Mouse (Mus musculus) stomach, postnatal 0 days (tissue): Measurements from ENCODE around the gene Tubb4b. TPM values are rescaled to one million over a fixed set of nuclear protein-coding genes. Genes with fewer than 3 reads are reported as not detected.
A peak's percentile ranks its signal among the peaks of the same experiment; 100 is the strongest.

Experiments used
- ATAC-seq: fragments of 200-750 bp; cut with Nextera tagmentation; 2 replicates; pipeline ENCODE4 v1.8.0; 2017; ENCODE audit not compliant: low FRiP score, low TSS enrichment
- DNase-seq: peaks from one replicate; pipeline ENCODE4 v3.0.0-alpha.2; 2016; ENCODE audit warnings: low spot score
- H3K27ac ChIP-seq: fragments of 300-500 bp; sonication (generic); replicated peaks from 2 replicates; pipeline ENCODE4 v1.5.1; 2014; ENCODE audit warnings: mild to moderate bottlenecking, control low read depth
- H3K27me3 ChIP-seq: fragments of 300-500 bp; sonication (generic); 2 replicates; pipeline ENCODE4 v1.6.1; 2014; ENCODE audit warnings: low read length; ENCODE audit not compliant: control insufficient read depth, insufficient read depth
- H3K36me3 ChIP-seq: fragments of 300-500 bp; sonication (generic); 2 replicates; pipeline ENCODE4 v1.6.1; 2014; ENCODE audit warnings: low read length, mixed read lengths; ENCODE audit not compliant: control insufficient read depth, insufficient read depth
- H3K4me1 ChIP-seq: fragments of 300-500 bp; sonication (generic); replicated peaks from 2 replicates; pipeline ENCODE4 v1.6.1; 2014; ENCODE audit warnings: antibody characterized with exemption; ENCODE audit not compliant: control insufficient read depth, insufficient read depth
- H3K4me2 ChIP-seq: fragments of 300-500 bp; sonication (generic); replicated peaks from 2 replicates; pipeline ENCODE4 v1.6.1; 2014; ENCODE audit warnings: low read depth, mild to moderate bottlenecking, control low read depth, moderate library complexity
- H3K4me3 ChIP-seq: fragments of 300-500 bp; sonication (generic); 2 replicates; pipeline ENCODE4 v1.5.1; 2014; ENCODE audit warnings: low read depth, low read length, control low read depth
- H3K9ac ChIP-seq: fragments of 300-500 bp; sonication (generic); 2 replicates; pipeline ENCODE4 v1.6.1; 2014; ENCODE audit warnings: mild to moderate bottlenecking, low read length, control low read depth, mixed read lengths
- H3K9me3 ChIP-seq: fragments of 300-500 bp; sonication (generic); 2 replicates; pipeline ENCODE4 v1.6.1; 2016; ENCODE audit warnings: low read length; ENCODE audit not compliant: control insufficient read depth
- CTCF ChIP-seq: IDR thresholded peaks from 2 replicates; pipeline ENCODE4 v1.5.1; 2016; ENCODE audit warnings: antibody characterized with exemption, low read depth, mild to moderate bottlenecking, moderate library complexity
- EP300 ChIP-seq: optimal IDR thresholded peaks from 2 replicates; pipeline ENCODE3; 2016; ENCODE audit warnings: antibody characterized with exemption
- WGBS: fragments of 180-500 bp; shearing (Covaris S2); extraction: QIAGEN DNeasy Blood & Tissue Kit; methylation state at CpG from one replicate; pipeline ENCODE4 v1.1.7; 2014; 5-methylcytosine and 5-hydroxymethylcytosine counted together
- polyA plus RNA-seq: library from polyadenylated mRNA; unstranded; fragments of >200 nt; fragmentation: Nextera tagmentation; extraction: Ambion mirVana; gene quantifications from 2 replicates; pipeline ENCODE4 v1.2.1, GENCODE M21; 2015

Tubb4b gene
- polyA plus RNA-seq, 1 experiment from 2014 or later = 486 TPM

- no peak for TF ChIP-seq EP300
- no peak for TF ChIP-seq CTCF
- DNase-seq (peak; percentile 81), ATAC-seq (peak; percentile 27)
- no peaks in the 10 kb centered on the region for H3K9me3 ChIP-seq
- H3K27me3 ChIP-seq = no peaks in the 10 kb centered on the region
- peak overlapping the region; percentile 93 for H3K27ac ChIP-seq
- peaks cover 8% of the 10 kb centered on the region; the same call in 1 of the 2 replicates for H3K36me3 ChIP-seq
- H3K4me3 ChIP-seq = peak overlapping the region; percentile 42
- H3K9ac ChIP-seq = peak overlapping the region; percentile 65
- peak overlapping the region; percentile 62 for H3K4me2 ChIP-seq
- 19% methylated on average over 55 of the region's 55 CpGs for WGBS
- peaks cover 4% of the 10 kb centered on the region; the same call in 1 of the 2 replicates for H3K4me1 ChIP-seq
Observed at GRCm38 (mm10) chr2:25195211-25196156, 29.0 kb downstream of the Tubb4b start.

DNA sequence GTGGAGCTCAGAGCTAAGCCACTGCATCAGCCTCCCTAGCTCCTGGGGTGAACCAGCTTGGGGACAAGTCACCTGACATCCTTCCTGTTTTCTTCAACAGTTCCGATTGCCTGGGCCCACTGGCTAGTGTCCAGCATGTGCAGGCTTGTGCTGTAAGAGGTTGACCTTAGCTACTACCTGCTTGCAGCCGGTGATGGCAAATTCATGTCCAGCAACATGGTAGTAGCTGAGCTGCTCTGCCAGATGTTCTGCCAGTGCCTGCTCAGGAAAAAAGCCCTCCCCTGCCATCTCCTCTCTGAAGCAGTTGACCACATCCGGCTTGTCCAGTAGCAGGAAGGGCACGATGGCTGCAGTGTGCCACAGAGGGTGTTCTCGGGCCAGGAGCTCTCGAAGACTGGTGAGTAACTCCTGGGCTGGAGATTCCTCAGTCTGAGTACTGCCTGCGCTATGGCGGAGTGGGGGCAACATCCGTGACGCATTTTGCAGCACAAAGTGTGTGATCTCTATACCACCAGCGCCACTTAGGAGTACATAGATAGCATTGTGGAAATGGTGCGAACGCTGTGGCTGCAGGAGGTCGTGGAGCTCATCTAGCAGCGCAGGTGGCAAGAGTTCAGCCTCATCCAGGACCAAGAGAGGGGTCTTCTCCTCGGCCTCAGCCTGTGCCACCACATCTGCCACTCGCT lies 29.9 kb downstream of the Tubb4b start:
- Histone ChIP-seq H3K27ac (peak overlapping the region; percentile 93), H3K9ac (peak overlapping the region; percentile 65; the same call in 1 of the 2 replicates), H3K9me3 (no peaks in the 10 kb centered on the region), H3K4me2 (peak overlapping the region; percentile 62), H3K4me1 (peaks cover 4% of the 10 kb centered on the region; the same call in 1 of the 2 replicates), H3K27me3 (no peaks in the 10 kb centered on the region), H3K36me3 (0 out of 2 replicates have a peak, but pooled peaks cover under 1% of the 10 kb centered on the region), H3K4me3 (peak overlapping the region; percentile 42; the same call in 1 of the 2 replicates)
- WGBS = 77% methylated on average over 17 of the region's 17 CpGs
- ATAC-seq (no peak), DNase-seq (no peak)
- TF ChIP-seq EP300 (no peak), CTCF (no peak)

- H3K27ac ChIP-seq = peak overlapping the region; percentile 82
- ATAC-seq (no peak), DNase-seq (no peak)
- TF ChIP-seq CTCF = no peak
- TF ChIP-seq EP300 = no peak
- 0 out of 2 replicates have a peak overlapping the region, but pooled peaks have one; percentile 11 for H3K4me2 ChIP-seq
- no peak overlapping the region for H3K4me3 ChIP-seq
- 58% methylated on average over 5 of the region's 5 CpGs for WGBS
- no peaks in the 10 kb centered on the region for H3K36me3 ChIP-seq
- no peaks in the 10 kb centered on the region for H3K27me3 ChIP-seq
- peaks cover 4% of the 10 kb centered on the region; the same call in 1 of the 2 replicates for H3K4me1 ChIP-seq
- H3K9me3 ChIP-seq = no peaks in the 10 kb centered on the region
- H3K9ac ChIP-seq = peak overlapping the region; percentile 27; the same call in 1 of the 2 replicates
Observed at GRCm38 (mm10) chr2:25194006-25194405, 30.5 kb downstream of the Tubb4b start.

- no peak overlapping the region for H3K9ac ChIP-seq
- no peak overlapping the region for H3K4me3 ChIP-seq
- TF ChIP-seq EP300 (no peak), CTCF (peak; percentile 99)
Observed at GRCm38 (mm10) chr2:25193330-25193770, 31.2 kb downstream of the Tubb4b start.

DNA sequence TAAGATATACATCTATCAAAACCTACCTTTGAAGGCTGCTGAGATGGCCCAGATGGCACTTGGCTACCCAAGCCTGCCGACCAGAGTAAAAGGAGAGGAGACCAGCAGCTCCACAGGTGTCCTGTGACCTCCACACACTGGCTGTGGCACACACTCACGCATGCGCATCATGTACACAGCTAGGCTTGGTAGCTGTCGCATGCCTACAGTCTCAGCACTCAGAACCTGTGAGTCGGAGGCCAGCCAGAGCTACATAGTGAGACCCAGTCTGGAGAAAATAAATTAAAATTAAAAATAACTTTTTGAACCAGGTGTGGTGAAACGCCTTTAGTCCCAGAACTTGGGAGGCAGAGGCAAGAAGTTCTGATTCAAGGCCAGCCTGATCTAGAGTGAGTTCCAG lies 36.7 kb downstream of the Tubb4b start:
- Histone ChIP-seq H3K4me1 (peaks cover 3% of the 10 kb centered on the region; the same call in 1 of the 2 replicates), H3K27ac (no peak overlapping the region), H3K9me3 (no peaks in the 10 kb centered on the region), H3K4me3 (no peak overlapping the region), H3K27me3 (no peaks in the 10 kb centered on the region), H3K9ac (no peak overlapping the region), H3K36me3 (no peaks in the 10 kb centered on the region), H3K4me2 (no peak overlapping the region)
- TF ChIP-seq EP300 = no peak
- no peak for TF ChIP-seq CTCF
- DNase-seq (no peak), ATAC-seq (no peak)
- WGBS = 87% methylated on average over 6 of the region's 6 CpGs

More at GRCm38 (mm10) chr2:25193330-25193770, 31.2 kb downstream of the Tubb4b start:
- Histone ChIP-seq H3K4me2 (0 out of 2 replicates have a peak overlapping the region, but pooled peaks have one; percentile 20), H3K9me3 (no peaks in the 10 kb centered on the region), H3K36me3 (no peaks in the 10 kb centered on the region), H3K27ac (peak overlapping the region; percentile 82), H3K27me3 (no peaks in the 10 kb centered on the region), H3K4me1 (peaks cover 4% of the 10 kb centered on the region; the same call in 1 of the 2 replicates)
- ATAC-seq (peak; percentile 82), DNase-seq (peak; percentile 88)
- WGBS = under 1% methylated on average over 6 of the region's 6 CpGs
